Mouse (Mus musculus) megakaryocyte, embryonic 14.5 days (primary cell): ENCODE results near the gene Cmtm7.

Experiments
- FLI1 ChIP-seq: IDR thresholded peaks from 2 replicates; pipeline ENCODE4 v1.6.1; 2012; ENCODE audit warnings: low read length, inconsistent platforms, mixed read lengths
- GATA1 ChIP-seq: IDR thresholded peaks from 3 replicates; pipeline ENCODE4 v1.6.1; 2012; ENCODE audit warnings: mixed read lengths, low read length, inconsistent platforms, borderline replicate concordance

DNA sequence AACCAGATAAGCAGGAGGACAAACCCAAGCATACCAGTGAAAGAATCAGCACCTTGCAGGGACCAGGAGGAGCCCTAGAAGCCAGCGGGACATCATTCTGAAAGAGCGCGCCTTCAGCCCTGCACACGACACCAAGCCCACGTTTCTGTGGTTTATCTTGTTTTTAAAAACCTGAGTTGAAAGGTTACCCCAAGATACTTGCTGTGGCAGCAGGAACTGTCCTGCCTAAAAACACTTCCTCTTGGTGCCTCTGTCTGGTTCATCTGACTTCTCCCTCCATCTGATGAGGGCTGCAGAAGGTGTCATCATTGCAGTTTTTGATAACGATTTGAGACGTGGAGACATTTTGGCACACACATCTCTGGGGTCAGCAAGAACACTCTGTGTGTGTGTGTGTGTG, 6.1 kb upstream of the Cmtm7 start:
- TF ChIP-seq GATA1, result no peak
- no peak for TF ChIP-seq FLI1
